Mouse (Mus musculus) kidney, adult 2 months (tissue): ENCODE measurements around the gene Ehmt2. TPM values are rescaled to one million over a fixed set of nuclear protein-coding genes. Genes with fewer than 3 reads are reported as not detected.
A peak's percentile ranks its signal among the peaks of the same experiment; 100 is the strongest.

Experiments
- DNase-seq: peaks from one replicate; pipeline ENCODE4 v3.0.0; 2021
- H3K27ac ChIP-seq: fragments of 200-500 bp; 2 replicates; pipeline ENCODE4 v1.5.1; 2012; ENCODE audit warnings: low read depth, low read length, control low read depth, inconsistent platforms; ENCODE audit not compliant: insufficient read depth
- H3K27me3 ChIP-seq: fragments of 200-500 bp; replicated peaks from 2 replicates; pipeline ENCODE4 v1.6.1; 2012; ENCODE audit warnings: mild to moderate bottlenecking, moderate library complexity, low read length, inconsistent platforms; ENCODE audit not compliant: control insufficient read depth, insufficient read depth
- H3K36me3 ChIP-seq: fragments of 200-500 bp; 2 replicates; pipeline ENCODE4 v1.6.1; 2012; ENCODE audit warnings: mild to moderate bottlenecking, moderate library complexity, low read length, inconsistent platforms; ENCODE audit not compliant: control insufficient read depth, insufficient read depth
- H3K4me1 ChIP-seq: fragments of 200-500 bp; 2 replicates; pipeline ENCODE4 v1.6.1; 2011; ENCODE audit warnings: low read length; ENCODE audit not compliant: control insufficient read depth, insufficient read depth
- H3K4me3 ChIP-seq: fragments of 200-500 bp; 2 replicates; pipeline ENCODE4 v1.5.1; 2011; ENCODE audit warnings: mild to moderate bottlenecking, low read depth, low read length, control low read depth; ENCODE audit not compliant: insufficient read depth
- CTCF ChIP-seq: fragments of 200-500 bp; conservative IDR thresholded peaks from 2 replicates; pipeline ENCODE4 v1.5.1; 2011; ENCODE audit warnings: low read depth, mild to moderate bottlenecking, control low read depth, low read length, moderate library complexity, mixed read lengths; ENCODE audit not compliant: insufficient read depth, insufficient read length
- POLR2A ChIP-seq: fragments of 200-500 bp; IDR thresholded peaks from one replicate; pipeline ENCODE4 v1.6.1; 2011; ENCODE audit warnings: low read depth, low read length, control low read depth
- WGBS: fragments of 180-500 bp; shearing (Covaris S2); methylation state at CpG from one replicate; pipeline ENCODE4 v1.1.7; 2018; 5-methylcytosine and 5-hydroxymethylcytosine counted together
- polyA plus RNA-seq: library from polyadenylated mRNA; depleted of rRNA; stranded (reverse); fragments of >200 nt; gene quantifications from 2 replicates; pipeline ENCODE4 v1.2.3, GENCODE M21; 2012

The Ehmt2 gene
- polyA plus RNA-seq, 1 experiment: 134 TPM

DNA sequence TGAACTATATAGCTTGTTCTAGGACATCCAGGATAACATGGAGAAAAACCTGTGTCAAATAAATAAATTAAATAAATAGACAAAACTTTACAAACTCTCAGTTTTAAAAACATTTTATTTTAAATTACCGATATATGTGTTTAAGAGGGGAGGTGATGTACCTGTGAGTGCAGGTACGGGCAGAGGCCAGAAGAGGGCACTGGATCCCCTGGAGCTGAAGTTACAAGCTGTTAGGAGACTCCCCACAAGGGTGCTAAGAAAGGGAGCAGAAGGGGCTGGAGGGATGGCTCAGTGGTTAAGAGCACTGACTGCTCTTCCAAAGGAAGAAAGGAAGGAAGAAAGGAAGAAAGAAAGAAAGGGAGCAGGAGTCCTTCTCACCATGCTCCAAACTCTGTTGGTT, 6.9 kb upstream of the Ehmt2 start:
- Histone ChIP-seq H3K4me3 (no peak overlapping the region), H3K4me1 (no peaks in the 10 kb centered on the region; the same call in 1 of the 2 replicates), H3K27ac (no peak overlapping the region), H3K27me3 (no peaks in the 10 kb centered on the region), H3K36me3 (no peaks in the 10 kb centered on the region)
- TF ChIP-seq CTCF (peak; percentile 41), POLR2A (no peak)
- WGBS: 94% methylated on average over 2 of the region's 2 CpGs
- no peak for DNase-seq

DNA sequence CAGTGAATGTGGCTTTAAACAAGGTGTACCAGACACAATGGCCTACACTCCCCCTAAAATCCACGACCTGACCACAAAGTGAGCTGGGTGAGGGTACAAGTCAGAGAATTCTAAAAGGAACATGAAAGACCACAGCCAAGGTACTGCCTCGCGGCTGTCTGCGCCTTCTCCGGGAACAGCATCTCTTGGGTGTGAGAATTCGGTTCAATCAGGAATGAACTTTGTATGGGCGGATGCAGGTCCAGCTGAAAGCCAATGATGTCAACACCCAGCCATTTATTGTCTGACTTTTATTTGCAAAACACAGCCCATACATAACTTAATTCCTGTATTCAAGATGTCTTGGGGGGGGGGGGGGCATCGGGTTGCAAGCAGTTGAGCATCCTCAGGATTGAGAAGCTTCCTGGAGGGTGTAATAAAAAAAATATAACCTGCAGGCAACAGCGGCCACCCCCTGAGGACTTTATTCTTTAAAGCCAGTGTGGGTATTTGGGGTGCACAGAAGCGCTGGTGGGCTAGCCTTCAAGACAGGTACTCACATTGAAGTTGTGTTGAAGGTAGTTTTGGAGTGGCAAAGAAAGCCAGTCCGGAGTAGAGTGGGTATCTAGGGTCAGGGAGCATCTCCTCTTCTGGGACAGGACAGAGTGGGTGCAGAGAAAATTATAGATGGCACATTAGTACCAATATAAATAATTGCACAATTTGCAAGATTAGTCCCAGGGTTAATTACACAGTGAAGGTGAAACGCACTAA, 5.0 kb upstream of the Ehmt2 start:
- Histone ChIP-seq H3K27me3 (no peaks in the 10 kb centered on the region), H3K4me3 (no peak overlapping the region), H3K36me3 (no peaks in the 10 kb centered on the region), H3K4me1 (no peaks in the 10 kb centered on the region; the same call in 1 of the 2 replicates), H3K27ac (peak overlapping the region; percentile 44; the same call in 1 of the 2 replicates)
- TF ChIP-seq CTCF (no peak), POLR2A (no peak)
- WGBS: 77% methylated on average over 12 of the region's 12 CpGs
- DNase-seq: no peak

DNA sequence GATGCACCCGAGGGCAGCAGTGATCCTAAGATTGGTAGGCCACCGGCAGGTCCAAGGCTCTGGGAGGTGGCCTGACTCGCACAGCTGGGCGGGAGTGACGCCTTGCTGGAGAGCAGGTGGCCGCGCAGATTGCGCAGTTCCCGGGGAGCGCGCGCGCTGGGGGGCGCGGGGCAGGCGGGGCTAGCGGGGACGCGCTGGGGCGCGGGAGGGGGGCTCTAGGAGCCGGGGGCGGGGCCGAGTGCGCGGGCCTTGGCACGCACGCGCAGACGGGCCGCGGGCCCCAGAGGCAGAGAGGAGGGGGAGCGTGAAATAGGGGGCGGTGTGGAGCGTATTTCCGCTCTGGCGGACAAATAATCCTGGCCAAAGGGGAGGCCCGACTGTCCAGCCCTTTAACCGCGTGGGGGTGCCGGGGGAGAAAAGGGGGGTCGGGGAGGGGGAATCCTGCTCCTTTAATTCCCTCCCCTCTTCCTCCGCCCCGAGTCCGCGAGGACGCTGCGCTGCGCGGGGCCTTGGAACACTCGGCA, 4.1 kb upstream of the Ehmt2 start:
- H3K27me3 ChIP-seq: no peaks in the 10 kb centered on the region
- H3K4me1 ChIP-seq: no peaks in the 10 kb centered on the region; the same call in 1 of the 2 replicates
- TF ChIP-seq CTCF (0 out of 2 replicates have a peak, but pooled peaks have one; percentile 15), POLR2A (peak; percentile 60)
- WGBS: under 1% methylated on average over 44 of the region's 51 CpGs
- peak overlapping the region; percentile 74 for H3K4me3 ChIP-seq
- peak overlapping the region; percentile 44 for H3K27ac ChIP-seq
- peak; percentile 96 for DNase-seq
- H3K36me3 ChIP-seq: no peaks in the 10 kb centered on the region

DNA sequence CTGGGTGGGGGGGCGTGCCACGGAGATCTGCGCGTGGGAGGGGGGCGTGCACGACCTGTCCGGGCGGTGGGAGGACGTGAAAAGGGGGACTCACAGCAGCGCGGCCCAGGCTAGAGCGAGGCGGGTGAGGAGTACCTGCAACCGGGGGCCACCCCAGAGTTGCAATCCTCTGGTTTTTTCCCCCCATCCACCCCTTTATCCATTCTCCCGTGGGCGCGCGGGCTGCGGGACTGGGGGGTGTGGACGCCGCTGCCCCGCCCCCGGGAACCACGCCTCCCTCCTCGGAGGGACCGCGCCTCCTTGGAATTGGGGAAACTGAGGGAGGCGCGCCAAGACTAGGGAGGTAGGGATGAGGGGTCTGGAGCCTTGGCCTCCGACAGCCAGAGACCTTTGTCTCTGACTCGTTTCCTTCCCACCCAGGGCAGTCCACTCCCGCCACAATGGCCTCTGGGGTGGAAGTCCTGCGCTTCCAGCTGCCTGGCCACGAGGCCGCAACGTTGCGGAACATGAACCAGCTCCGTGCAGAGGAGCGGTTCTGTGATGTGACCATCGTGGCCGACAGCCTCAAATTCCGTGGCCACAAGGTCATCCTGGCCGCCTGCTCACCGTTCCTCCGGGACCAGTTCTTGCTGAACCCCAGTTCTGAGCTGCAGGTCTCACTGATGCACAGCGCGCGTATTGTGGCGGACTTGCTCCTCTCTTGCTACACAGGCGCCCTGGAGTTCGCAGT, 3.3 kb upstream of the Ehmt2 start:
- peak; percentile 58 for DNase-seq
- Histone ChIP-seq H3K4me1 (no peaks in the 10 kb centered on the region; the same call in 1 of the 2 replicates), H3K36me3 (no peaks in the 10 kb centered on the region), H3K4me3 (peak overlapping the region; percentile 74), H3K27ac (no peak overlapping the region; the same call in 1 of the 2 replicates), H3K27me3 (no peaks in the 10 kb centered on the region)
- WGBS: 7% methylated on average over 51 of the region's 51 CpGs
- TF ChIP-seq CTCF (no peak), POLR2A (no peak)

DNA sequence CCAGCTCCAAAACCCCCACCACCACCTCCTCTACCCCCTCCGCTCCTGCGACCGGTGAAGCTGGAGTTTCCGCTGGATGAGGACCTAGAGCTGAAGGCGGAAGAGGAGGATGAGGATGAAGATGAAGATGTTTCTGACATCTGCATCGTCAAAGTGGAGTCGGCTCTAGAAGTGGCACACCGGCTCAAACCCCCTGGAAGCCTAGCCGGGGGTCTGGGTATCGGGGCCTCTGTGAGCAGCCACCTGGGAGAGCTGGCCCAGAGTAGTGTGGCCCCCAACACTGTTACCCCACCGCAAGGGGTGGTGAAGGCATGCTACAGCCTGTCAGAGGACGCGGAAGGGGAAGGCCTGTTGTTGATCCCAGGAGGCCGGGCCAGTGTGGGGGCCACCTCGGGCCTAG, 2.5 kb upstream of the Ehmt2 start:
- 94% methylated on average over 15 of the region's 15 CpGs for whole genome bisulfite sequencing
- Histone ChIP-seq H3K27me3 (no peaks in the 10 kb centered on the region), H3K36me3 (no peaks in the 10 kb centered on the region), H3K27ac (no peak overlapping the region), H3K4me1 (no peaks in the 10 kb centered on the region; the same call in 1 of the 2 replicates), H3K4me3 (no peak overlapping the region)
- TF ChIP-seq CTCF: no peak
- DNase-seq: no peak

DNA sequence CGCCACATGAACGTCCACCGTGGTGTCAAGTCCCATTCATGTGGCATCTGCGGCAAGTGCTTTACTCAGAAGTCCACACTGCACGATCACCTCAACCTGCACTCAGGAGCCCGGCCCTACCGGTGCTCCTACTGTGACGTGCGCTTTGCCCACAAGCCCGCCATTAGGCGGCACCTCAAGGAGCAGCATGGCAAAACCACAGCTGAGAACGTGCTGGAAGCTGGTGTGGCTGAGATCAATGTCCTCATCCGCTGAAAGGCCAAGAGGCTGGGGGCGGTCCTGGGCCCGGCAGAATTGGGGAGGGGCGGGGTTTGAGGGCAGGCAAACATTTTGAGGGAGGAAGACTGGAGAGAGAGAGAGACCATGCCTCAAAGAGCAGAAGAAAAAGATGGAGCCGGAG, 1.9 kb upstream of the Ehmt2 start:
- Histone ChIP-seq H3K4me3 (no peak overlapping the region), H3K27me3 (no peaks in the 10 kb centered on the region), H3K27ac (no peak overlapping the region), H3K4me1 (no peaks in the 10 kb centered on the region; the same call in 1 of the 2 replicates), H3K36me3 (no peaks in the 10 kb centered on the region)
- peak; percentile 19 for DNase-seq
- WGBS: 83% methylated on average over 17 of the region's 17 CpGs
- no peak for TF ChIP-seq POLR2A
- TF ChIP-seq CTCF: no peak
